Mouse (Mus musculus): ENCODE data around the gene Prkca. TPM values are rescaled to one million over a fixed set of nuclear protein-coding genes. Genes with fewer than 3 reads are reported as not detected.

Gene Prkca
- 1.7 and 6.7 TPM in 2 replicates for total RNA-seq (2015; ENCODE audit: low replicate concordance)
- 0.42 and 3.2 TPM in 2 replicates for total RNA-seq (2017; ENCODE audit: low replicate concordance)

- no peak for ATAC-seq (replicated peaks; ENCODE audit: low FRiP score, poor library complexity, severe bottlenecking)
Measured at GRCm38 (mm10) chr11:108343789-108344462, at the start of gene Prkca. TSS of gene Prkca (minus strand) at chr11:108343928.

GRCm38 (mm10) chr11:108385666-108386024 lies 41.9 kb upstream of the Prkca start:
- ATAC-seq (replicated peaks; ENCODE audit: low FRiP score, poor library complexity, severe bottlenecking): no peak

GRCm38 (mm10) chr11:108384920-108385665 lies 41.4 kb upstream of the Prkca start:
- no peak for ATAC-seq (replicated peaks; ENCODE audit: low FRiP score, poor library complexity, severe bottlenecking)

DNA sequence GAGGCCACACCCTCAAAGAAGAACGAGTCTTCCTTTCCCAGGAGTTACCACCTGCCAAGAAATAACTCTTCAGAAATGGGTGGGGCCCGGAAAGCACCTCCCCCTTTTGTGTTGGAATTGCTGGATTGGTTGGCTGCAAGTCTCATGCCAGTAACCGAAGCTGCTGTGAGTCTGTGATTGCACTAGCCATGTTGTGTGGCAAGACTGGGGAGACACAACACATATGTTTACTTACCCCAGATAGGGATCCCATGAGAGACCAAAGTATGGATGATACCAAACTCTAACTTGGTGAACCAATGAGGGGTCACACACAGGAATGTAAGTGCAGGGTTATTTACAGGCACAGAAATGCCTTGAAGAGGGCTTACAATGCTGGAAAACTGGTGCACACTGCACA lies 38.9 kb upstream of the Prkca start:
- ATAC-seq (replicated peaks; ENCODE audit: low FRiP score, poor library complexity, severe bottlenecking): no peak

- ATAC-seq (replicated peaks; ENCODE audit: low FRiP score, poor library complexity, severe bottlenecking): no peak
Measured at GRCm38 (mm10) chr11:108378363-108378751, 34.6 kb upstream of the Prkca start.

DNA sequence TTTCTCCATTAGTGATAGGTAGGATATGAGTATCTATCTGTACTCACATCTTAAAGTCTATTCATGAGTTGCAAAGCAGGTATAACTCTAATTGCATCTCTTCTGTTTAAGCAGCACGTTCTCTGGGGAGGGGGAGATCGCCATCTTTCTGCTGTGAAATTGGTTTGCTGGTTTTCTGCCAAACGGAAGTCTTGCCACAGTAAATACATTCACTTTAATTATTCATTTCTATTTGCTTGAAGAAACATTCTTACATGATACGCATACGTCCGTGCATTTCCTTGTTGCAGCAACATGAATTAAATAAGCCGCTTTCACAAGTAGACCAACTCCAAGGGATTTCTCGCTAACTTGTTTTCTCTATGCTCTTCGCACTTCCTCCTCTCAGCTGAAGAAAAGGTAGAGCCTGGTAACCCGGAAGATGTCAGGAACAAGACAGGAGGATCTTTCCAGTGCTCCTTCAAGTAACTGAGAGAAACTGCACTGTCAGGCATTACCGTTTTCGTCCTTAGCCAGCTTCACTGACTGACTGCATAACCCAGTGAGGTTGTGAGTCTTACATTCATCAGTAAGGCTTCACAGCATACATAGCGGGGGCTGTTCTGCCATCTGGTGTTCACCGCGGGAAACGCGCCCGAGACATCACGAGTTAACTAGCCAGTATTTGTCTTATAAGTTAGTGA lies 34.1 kb upstream of the Prkca start:
- no peak for ATAC-seq (replicated peaks; ENCODE audit: low FRiP score, poor library complexity, severe bottlenecking)

GRCm38 (mm10) chr11:108376815-108377214 lies 33.1 kb upstream of the Prkca start:
- no peak for ATAC-seq (replicated peaks; ENCODE audit: low FRiP score, poor library complexity, severe bottlenecking)

DNA sequence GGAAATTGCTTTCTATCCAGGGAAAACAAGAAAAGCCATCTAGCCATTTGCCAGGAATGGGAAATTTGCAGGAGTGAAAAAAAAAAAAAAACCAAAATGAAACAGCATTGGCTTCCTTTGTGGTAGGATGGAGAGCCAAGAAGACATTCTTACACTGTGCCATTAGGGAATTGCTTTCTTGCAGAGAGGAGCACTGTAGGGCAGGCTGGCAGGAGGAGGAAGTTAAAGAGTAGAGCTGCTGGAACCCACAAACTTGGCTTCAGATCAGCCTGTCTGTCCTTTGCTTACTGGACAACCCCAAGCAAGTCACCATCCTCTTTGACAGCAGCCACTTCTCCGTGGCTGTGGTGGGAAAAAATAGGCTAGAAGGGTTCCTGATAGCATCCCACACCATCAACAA lies 23.3 kb upstream of the Prkca start:
- ATAC-seq (replicated peaks; ENCODE audit: low FRiP score, poor library complexity, severe bottlenecking): no peak

DNA sequence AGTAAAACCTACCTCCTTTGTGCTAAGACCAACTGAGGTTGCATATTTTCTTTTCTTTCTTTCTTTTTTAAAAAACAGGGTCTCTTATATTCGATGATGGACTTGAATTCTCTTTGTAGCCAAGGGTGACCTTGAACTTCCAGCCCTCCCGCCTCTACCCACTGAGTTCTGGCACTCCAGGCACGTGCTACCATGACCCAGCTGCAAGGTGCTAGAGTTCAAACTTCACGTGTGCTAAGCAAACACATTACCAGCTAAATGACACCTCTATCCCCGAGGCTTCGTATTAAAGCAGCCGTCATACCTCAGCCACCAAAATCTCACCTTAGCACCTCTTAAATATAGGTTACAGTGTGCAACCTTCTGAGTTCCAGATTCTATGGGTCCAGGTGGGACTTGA lies 21.9 kb upstream of the Prkca start:
- ATAC-seq (replicated peaks; ENCODE audit: low FRiP score, poor library complexity, severe bottlenecking): no peak

- ATAC-seq (replicated peaks; ENCODE audit: low FRiP score, poor library complexity, severe bottlenecking): no peak
Measured at GRCm38 (mm10) chr11:108364945-108365589, 21.3 kb upstream of the Prkca start.

GRCm38 (mm10) chr11:108363991-108364390 lies 20.3 kb upstream of the Prkca start:
- no peak for ATAC-seq (replicated peaks; ENCODE audit: low FRiP score, poor library complexity, severe bottlenecking)

DNA sequence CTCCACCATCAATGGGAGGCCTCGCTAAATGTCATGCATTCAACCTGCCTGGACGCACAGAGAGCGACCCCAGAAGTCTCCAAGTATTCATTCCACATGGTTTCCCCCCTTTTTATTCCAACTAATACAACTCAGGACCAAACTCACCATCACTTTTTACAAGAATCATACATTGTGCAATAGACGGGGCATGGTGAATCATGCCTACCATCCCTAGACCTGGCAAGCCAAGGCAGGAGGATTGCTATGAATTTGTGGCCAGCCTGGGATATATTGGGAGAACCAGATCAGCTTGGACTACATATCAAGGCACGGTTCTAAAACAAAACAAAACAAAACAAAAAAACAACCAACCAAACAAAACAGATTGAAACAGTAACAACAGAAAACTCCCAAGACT lies 19.2 kb upstream of the Prkca start:
- no peak for ATAC-seq (replicated peaks; ENCODE audit: low FRiP score, poor library complexity, severe bottlenecking)

GRCm38 (mm10) chr11:108360983-108361382 lies 17.3 kb upstream of the Prkca start:
- ATAC-seq (replicated peaks; ENCODE audit: low FRiP score, poor library complexity, severe bottlenecking): no peak

GRCm38 (mm10) chr11:108358911-108359310 lies 15.2 kb upstream of the Prkca start:
- ATAC-seq (replicated peaks; ENCODE audit: low FRiP score, poor library complexity, severe bottlenecking): no peak

DNA sequence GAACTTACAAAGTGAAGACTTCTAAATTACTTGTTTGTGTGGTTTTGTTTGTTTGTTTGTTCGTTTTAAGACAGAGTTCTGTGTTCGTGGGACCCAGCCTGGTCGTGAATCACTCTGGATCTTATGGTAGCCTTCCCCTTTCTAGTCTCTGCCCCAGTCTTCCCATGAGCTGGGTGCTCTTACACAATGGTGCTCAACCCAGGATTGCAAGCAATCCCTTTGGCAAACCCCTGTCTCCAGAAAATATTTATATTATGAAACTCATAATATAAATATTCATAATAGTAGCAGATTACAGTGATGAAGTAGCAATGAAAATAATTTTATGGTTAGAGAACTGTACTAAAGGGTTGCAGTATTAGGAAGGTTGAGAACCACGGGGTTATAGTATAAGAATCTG lies 12.3 kb upstream of the Prkca start:
- no peak for ATAC-seq (replicated peaks; ENCODE audit: low FRiP score, poor library complexity, severe bottlenecking)

- no peak for ATAC-seq (replicated peaks; ENCODE audit: low FRiP score, poor library complexity, severe bottlenecking)
Measured at GRCm38 (mm10) chr11:108352842-108353388, 9.2 kb upstream of the Prkca start.

DNA sequence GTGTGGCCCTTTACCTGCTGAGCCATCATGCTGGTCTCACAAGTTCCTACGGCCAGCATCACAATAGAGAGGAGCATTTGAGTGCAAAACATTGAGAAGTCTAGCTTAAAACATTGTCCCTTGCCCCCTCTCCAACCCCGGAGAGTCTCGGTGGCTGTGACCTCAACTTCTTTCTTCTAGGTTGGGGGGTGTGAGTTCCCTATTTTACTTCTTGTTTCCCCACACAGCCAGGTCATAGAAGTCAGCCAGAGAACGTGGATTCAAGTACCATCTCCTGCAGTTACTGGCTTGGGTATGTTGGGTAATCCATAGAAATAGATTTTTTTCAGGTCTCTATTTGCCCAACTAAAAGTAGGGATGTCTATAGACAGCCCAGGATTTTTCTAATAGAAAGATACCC lies 7.1 kb upstream of the Prkca start:
- ATAC-seq (replicated peaks; ENCODE audit: low FRiP score, poor library complexity, severe bottlenecking): no peak

GRCm38 (mm10) chr11:108345321-108345720 lies 1.6 kb upstream of the Prkca start:
- no peak for ATAC-seq (replicated peaks; ENCODE audit: low FRiP score, poor library complexity, severe bottlenecking)

DNA sequence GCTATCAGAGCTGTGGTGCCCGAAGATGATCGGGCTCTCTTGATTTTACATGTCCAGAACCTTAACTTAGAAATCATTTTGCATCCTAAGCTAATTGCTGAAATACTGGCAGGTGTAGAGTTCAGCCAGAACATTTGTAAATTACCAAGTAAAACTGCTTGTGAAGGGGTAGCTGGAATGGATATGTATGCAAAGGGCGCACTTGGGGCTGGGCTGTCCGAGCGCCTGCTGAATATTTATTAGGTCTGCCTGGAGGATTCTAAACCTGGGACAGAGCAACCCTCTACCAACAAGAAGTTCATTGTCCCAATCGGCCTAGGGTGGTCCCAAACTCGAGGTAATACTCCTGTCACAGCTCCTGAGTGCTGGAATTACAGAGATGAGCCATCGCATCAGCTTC lies 1.0 kb upstream of the Prkca start:
- ATAC-seq (replicated peaks; ENCODE audit: low FRiP score, poor library complexity, severe bottlenecking): no peak

Data from erythroblast, adult 5-6 weeks (primary cell).